Mouse (Mus musculus): ENCODE measurements around the gene G6pdx.

GRCm38 (mm10) chrX:74400136-74400535 is 28.9 kb downstream of the G6pdx start:
- TF ChIP-seq NELFE (IDR thresholded peaks at IDR 0.05; ENCODE audit: low read depth, low read length): no peak
- TF ChIP-seq ZNF384 (IDR thresholded peaks at IDR 0.05; ENCODE audit: low read depth, low read length): no peak
- no peak for TF ChIP-seq CTCF (conservative IDR thresholded peaks at IDR 0.05 in 1 of 2, IDR thresholded peaks at IDR 0.05 in 1 of 2; ENCODE audit: low read depth in 2 of 2, low read length in 2 of 2)
- TF ChIP-seq HCFC1 (IDR thresholded peaks at IDR 0.05; ENCODE audit: low read depth, low read length): no peak
- TF ChIP-seq POLR2A (IDR thresholded peaks at IDR 0.05; ENCODE audit: low read depth, low read length): no peak
- no peak for TF ChIP-seq MYC (IDR thresholded peaks at IDR 0.05; ENCODE audit: low read depth, low read length)
- TF ChIP-seq PAX5 (IDR thresholded peaks at IDR 0.05; ENCODE audit: low read length): no peak
- TF ChIP-seq MEF2A (IDR thresholded peaks at IDR 0.05; ENCODE audit: borderline replicate concordance, low read depth, low read length): no peak
- TF ChIP-seq RCOR1 (conservative IDR thresholded peaks at IDR 0.05; ENCODE audit: low read depth, low read length): no peak
- no peak for TF ChIP-seq MAX (IDR thresholded peaks at IDR 0.05; ENCODE audit: low read length)
- TF ChIP-seq EP300 (IDR thresholded peaks at IDR 0.05; ENCODE audit: low read length): no peak
- no peak for TF ChIP-seq TCF12 (IDR thresholded peaks at IDR 0.05; ENCODE audit: low read depth, low read length)
- TF ChIP-seq E2F4 (IDR thresholded peaks at IDR 0.05; ENCODE audit: insufficient replicate concordance, low read depth, low read length): no peak
